9 mouse cellular contexts compared by ENCODE assay signal in genomic region chr2:7395935-7396334, GRCm38 (mm10).
A peak's percentile ranks its signal among the peaks of the same experiment; 100 is the strongest.
DNase-seq lines count a peak whose midpoint lies in the region; ATAC-seq lines count a peak whose summit lies in the region.
"Had no signal": no experiment of that assay in that cellular context is flagged by ENCODE, and none has a peak within 500 bp of the region (broad histone marks: within the 10 kb centered on the region; RNA-seq: fewer than 3 reads in every experiment).

No protein-coding gene starts in this region.

- no peaks in the 10 kb centered on the region for H3K4me1 ChIP-seq in lung, embryonic 16.5 days (replicated peaks; ENCODE audit: control insufficient read depth, insufficient read depth, low read length)
- no peaks in the 10 kb centered on the region for H3K4me1 ChIP-seq in limb, embryonic 13.5 days

- no peak overlapping the region for H3K9ac ChIP-seq in lung, embryonic 16.5 days (ENCODE audit: low read length)
- H3K9ac ChIP-seq in limb, embryonic 13.5 days = peak overlapping the region; percentile 19; the same call in 1 of the 2 replicates

- DNase-seq in embryo, embryonic 10.5 days (ENCODE audit: low spot score) = peak; percentile 1
- DNase-seq in embryo, embryonic 9.5 days (ENCODE audit: extremely low spot score) = no peak
- no peak for DNase-seq in lung, postnatal 10 days
- no peak for DNase-seq in T-cell, adult 2 months (ENCODE audit: low spot score)
- DNase-seq in liver = no peak
- DNase-seq: kidney, adult 8-10 months had no signal

- H3K27me3 ChIP-seq in lung, embryonic 16.5 days (ENCODE audit: control insufficient read depth, insufficient read depth, low read depth, low read length) = no peaks in the 10 kb centered on the region
- no peaks in the 10 kb centered on the region for H3K27me3 ChIP-seq in limb, embryonic 13.5 days

- 38% methylated on average over 8 of the region's 8 CpGs for WGBS in lung, embryonic 16.5 days
- 39% methylated on average over 8 of the region's 8 CpGs for WGBS in limb, embryonic 13.5 days

- ATAC-seq in lung, embryonic 16.5 days (ENCODE audit: low read depth) = no peak
- no peak for ATAC-seq in limb, embryonic 13.5 days (ENCODE audit: low FRiP score, low read depth)
- no peak for ATAC-seq in activated CD4-positive, CD25-positive, alpha-beta regulatory T cell, adult 4 months

- no peaks in the 10 kb centered on the region for H3K9me3 ChIP-seq in lung, embryonic 16.5 days (ENCODE audit: control insufficient read depth, low read length)
- H3K9me3 ChIP-seq in limb, embryonic 13.5 days = no peaks in the 10 kb centered on the region

- no peaks in the 10 kb centered on the region for H3K36me3 ChIP-seq in lung, embryonic 16.5 days (ENCODE audit: control insufficient read depth, insufficient read depth, low read length)
- H3K36me3 ChIP-seq in limb, embryonic 13.5 days = no peaks in the 10 kb centered on the region

- H3K4me3 ChIP-seq in lung, embryonic 16.5 days (ENCODE audit: low read length) = peak overlapping the region; percentile 9; the same call in 1 of the 2 replicates
- peak overlapping the region; percentile 24 for H3K4me3 ChIP-seq in limb, embryonic 13.5 days

- H3K27ac ChIP-seq in lung, embryonic 16.5 days (ENCODE audit: low read length) = no peak overlapping the region
- H3K27ac ChIP-seq in limb, embryonic 13.5 days = no peak overlapping the region

- 0 out of 2 replicates have a peak overlapping the region, but pooled peaks have one; percentile 15 for H3K4me2 ChIP-seq in lung, embryonic 16.5 days (ENCODE audit: low read depth, low read length)
- H3K4me2 ChIP-seq in limb, embryonic 13.5 days (replicated peaks) = peak overlapping the region; percentile 51
